Mouse (Mus musculus): ENCODE data around the gene Tia1. TPM values are rescaled to one million over a fixed set of nuclear protein-coding genes. Genes with fewer than 3 reads are reported as not detected.

The Tia1 gene
- total RNA-seq, 2 experiments from 2014 or later, result 125 to 127 TPM

GRCm38 (mm10) chr6:86472100-86472955 is 68.3 kb downstream of the Tia1 start:
- intact Hi-C loops (cut with DNase I), result loop anchor here (1.0 kb wide), 1 partner anchor 54 kb away; the partner anchor contains the start of gene Pcbp1
- DNase-seq (ENCODE audit: extremely low spot score in 1 of 2, low spot score in 2 of 2), result peak; percentile 100

GRCm38 (mm10) chr6:86473077-86473476 is 69.1 kb downstream of the Tia1 start:
- intact Hi-C loops (cut with DNase I), result no loop called here

GRCm38 (mm10) chr6:86474072-86474471 is 70.1 kb downstream of the Tia1 start:
- no peak for DNase-seq (ENCODE audit: extremely low spot score in 1 of 2, low spot score in 2 of 2)
- intact Hi-C loops (cut with DNase I), result no loop called here

More at GRCm38 (mm10) chr6:86473077-86473476, 69.1 kb downstream of the Tia1 start:
- DNase-seq (ENCODE audit: extremely low spot score in 1 of 2, low spot score in 2 of 2), result peak in 1 of 2 experiments; percentile 46

GRCm38 (mm10) chr6:86474646-86475181 is 70.7 kb downstream of the Tia1 start:
- intact Hi-C loops (cut with DNase I), result no loop called here
- no peak for DNase-seq (ENCODE audit: extremely low spot score in 1 of 2, low spot score in 2 of 2)

- intact Hi-C loops (cut with DNase I), result no loop called here
- no peak for DNase-seq (ENCODE audit: extremely low spot score in 1 of 2, low spot score in 2 of 2)
These were observed 71.6 kb downstream of the Tia1 start for GRCm38 (mm10) chr6:86475462-86476167.

- intact Hi-C loops (cut with DNase I), result no loop called here
- no peak for DNase-seq (ENCODE audit: extremely low spot score in 1 of 2, low spot score in 2 of 2)
These were observed 72.9 kb downstream of the Tia1 start for GRCm38 (mm10) chr6:86476931-86477330.

GRCm38 (mm10) chr6:86479311-86479710 is 75.3 kb downstream of the Tia1 start:
- DNase-seq (ENCODE audit: extremely low spot score in 1 of 2, low spot score in 2 of 2), result peak in 1 of 2 experiments; percentile 62
- intact Hi-C loops (cut with DNase I), result no loop called here

- intact Hi-C loops (cut with DNase I), result no loop called here
- no peak for DNase-seq (ENCODE audit: extremely low spot score in 1 of 2, low spot score in 2 of 2)
These were observed 75.8 kb downstream of the Tia1 start for GRCm38 (mm10) chr6:86479816-86480188.

- DNase-seq (ENCODE audit: extremely low spot score in 1 of 2, low spot score in 2 of 2), result peak in 1 of 2 experiments; percentile 57
- intact Hi-C loops (cut with DNase I), result no loop called here
These were observed 76.3 kb downstream of the Tia1 start for GRCm38 (mm10) chr6:86480189-86480831.

- intact Hi-C loops (cut with DNase I), result no loop called here
- DNase-seq (ENCODE audit: extremely low spot score in 1 of 2, low spot score in 2 of 2), result no peak
These were observed 77.9 kb downstream of the Tia1 start for GRCm38 (mm10) chr6:86481871-86482270.

Other genes starting within 250 kb of the Tia1 start
- gene Tgfa, start 209.0 kb upstream of the Tia1 start, total RNA-seq (2021), result 10 to 100 TPM; 18.4 to 26.0 TPM
- 10 to 100 TPM; 34.0 to 34.6 TPM for gene Fam136a, start 38.6 kb upstream of the Tia1 start, total RNA-seq (2021)
- gene Snrpg, start 32.9 kb upstream of the Tia1 start, total RNA-seq (2021), result 10 to 100 TPM; 66.9 to 87.6 TPM
- 100 to 1,000 TPM; 114 TPM for gene Pcyox1, start 7.1 kb upstream of the Tia1 start, total RNA-seq (2021)
- gene Gm44790, start 22.4 kb downstream of the Tia1 start, total RNA-seq (2021), result under 1 TPM in 1 of 2 experiments, not detected in 1; 0.59 TPM
- 10 to 100 TPM; 13.5 to 14.7 TPM for gene C87436, start 34.2 kb downstream of the Tia1 start, total RNA-seq (2021)
- 100 to 1,000 TPM; 175 to 177 TPM for gene Pcbp1, start 122.1 kb downstream of the Tia1 start, total RNA-seq (2021)
- 1 to 10 TPM; 1.3 to 1.7 TPM for gene Asprv1, start 223.9 kb downstream of the Tia1 start, total RNA-seq (2021)